Mouse (Mus musculus) megakaryocyte-erythroid progenitor cell, adult 5-6 weeks (primary cell): Measurements from ENCODE around the gene Mtfr1l. TPM values are rescaled to one million over a fixed set of nuclear protein-coding genes. Genes with fewer than 3 reads are reported as not detected.

Experiments used
- total RNA-seq, 2 experiments: library from RNA; stranded (forward) in 1 of 2; stranded (reverse) in 1 of 2; fragments of 200-1000, 215-1000 nt in 1 of 2; fragments of >200 nt in 1 of 2; fragmentation: Nextera tagmentation in 1 of 2; gene quantifications; 2 replicates each; pipeline ENCODE4 v1.2.3; 2014 to 2017

The Mtfr1l gene
- total RNA-seq, 2 experiments from 2014 or later, result 67.4 to 80.1 TPM

Other genes with a start within 250 kb of the Mtfr1l start
- gene Pdik1l, start 247.5 kb downstream of the Mtfr1l start, total RNA-seq (2014; fragmentation: Nextera tagmentation), result 12.1 and 25.9 TPM in 2 replicates
- gene Pdik1l, start 247.5 kb downstream of the Mtfr1l start, total RNA-seq (2017), result 26.8 and 33.9 TPM in 2 replicates
- not detected in 2 replicates for gene Trim63, start 220.3 kb downstream of the Mtfr1l start, total RNA-seq (2014; fragmentation: Nextera tagmentation)
- not detected in 2 replicates for gene Trim63, start 220.3 kb downstream of the Mtfr1l start, total RNA-seq (2017)
- not detected in 2 replicates for gene Slc30a2, start 192.2 kb downstream of the Mtfr1l start, total RNA-seq (2014; fragmentation: Nextera tagmentation)
- not detected in 2 replicates for gene Slc30a2, start 192.2 kb downstream of the Mtfr1l start, total RNA-seq (2017)
- not detected in 2 replicates for gene Extl1, start 151.5 kb downstream of the Mtfr1l start, total RNA-seq (2014; fragmentation: Nextera tagmentation)
- not detected in 2 replicates for gene Extl1, start 151.5 kb downstream of the Mtfr1l start, total RNA-seq (2017)
- 27.7 and 41.0 TPM in 2 replicates for gene Pafah2, start 139.1 kb downstream of the Mtfr1l start, total RNA-seq (2014; fragmentation: Nextera tagmentation)
- 18.2 and 24.1 TPM in 2 replicates for gene Pafah2, start 139.1 kb downstream of the Mtfr1l start, total RNA-seq (2017)
- 600 and 836 TPM in 2 replicates for gene Stmn1, start 67.1 kb downstream of the Mtfr1l start, total RNA-seq (2014; fragmentation: Nextera tagmentation)
- 1,250 and 1,264 TPM in 2 replicates for gene Stmn1, start 67.1 kb downstream of the Mtfr1l start, total RNA-seq (2017)
- 0.66 and 1.3 TPM in 2 replicates for gene Paqr7, start 38.7 kb downstream of the Mtfr1l start, total RNA-seq (2014; fragmentation: Nextera tagmentation)
- 0.47 and 0.80 TPM in 2 replicates for gene Paqr7, start 38.7 kb downstream of the Mtfr1l start, total RNA-seq (2017)
- gene Aunip, start 24.4 kb downstream of the Mtfr1l start, total RNA-seq (2014; fragmentation: Nextera tagmentation), result 18.4 and 23.7 TPM in 2 replicates
- gene Aunip, start 24.4 kb downstream of the Mtfr1l start, total RNA-seq (2017), result 34.6 and 45.8 TPM in 2 replicates
- gene Selenon, start 16.8 kb upstream of the Mtfr1l start, total RNA-seq (2014; fragmentation: Nextera tagmentation), result 17.7 and 18.4 TPM in 2 replicates
- 1.6 and 3.6 TPM in 2 replicates for gene Selenon, start 16.8 kb upstream of the Mtfr1l start, total RNA-seq (2017)
- 0.49 and 0.59 TPM in 2 replicates for gene Man1c1, start 168.9 kb upstream of the Mtfr1l start, total RNA-seq (2014; fragmentation: Nextera tagmentation)
- 0.53 TPM in 1 of 2 replicates, not detected in the other for gene Man1c1, start 168.9 kb upstream of the Mtfr1l start, total RNA-seq (2017)
- 28.5 and 34.9 TPM in 2 replicates for gene Ldlrap1, start 232.6 kb upstream of the Mtfr1l start, total RNA-seq (2014; fragmentation: Nextera tagmentation)
- gene Ldlrap1, start 232.6 kb upstream of the Mtfr1l start, total RNA-seq (2017), result 8.5 and 9.6 TPM in 2 replicates